Mouse (Mus musculus) G1E (cell line): ENCODE measurements at regions not wholly inside any gene's neighbourhood (a gene's known extent, or its start where the extent isn't known, plus 50 kb on each side); places are given as distances from the start of the nearest gene placed in this dataset.

Source experiments
- ATAC-seq: 2 replicates; pipeline ENCODE4 v1.8.0; 2016; ENCODE audit warnings: mild to moderate bottlenecking; ENCODE audit not compliant: insufficient number of reproducible peaks, poor library complexity, low FRiP score, severe bottlenecking; ENCODE audit errors: extremely low read depth
- DNase-seq: peaks from one replicate; pipeline ENCODE4 v3.0.0; 2012; ENCODE audit warnings: low spot score
- H3K27me3 ChIP-seq: 2 replicates; pipeline ENCODE4 v1.6.1; 2012; ENCODE audit warnings: mild to moderate bottlenecking, low read length, inconsistent platforms; ENCODE audit not compliant: insufficient read depth
- H3K36me3 ChIP-seq: replicated peaks from 2 replicates; pipeline ENCODE3; 2012; ENCODE audit warnings: mild to moderate bottlenecking, inconsistent platforms
- H3K4me1 ChIP-seq: 2 replicates; pipeline ENCODE4 v1.6.1; 2012; ENCODE audit warnings: low read depth, low read length, inconsistent platforms, mixed read lengths; ENCODE audit not compliant: insufficient read depth
- H3K4me3 ChIP-seq: 2 replicates; pipeline ENCODE4 v1.5.1; 2012; ENCODE audit warnings: low read depth, mild to moderate bottlenecking, inconsistent platforms, low read length, moderate library complexity, mixed read lengths
- H3K9me3 ChIP-seq: replicated peaks from 2 replicates; pipeline ENCODE4 v1.6.1; 2012; ENCODE audit warnings: inconsistent platforms
- CTCF ChIP-seq: IDR thresholded peaks from 2 replicates; pipeline ENCODE4 v1.5.1; 2012; ENCODE audit warnings: low read depth, low read length, inconsistent platforms, mixed read lengths
- GATA1 ChIP-seq: IDR thresholded peaks from 2 replicates; pipeline ENCODE4 v1.6.1; 2012; ENCODE audit warnings: borderline replicate concordance, low read length, inconsistent platforms, mixed read lengths
- GATA2 ChIP-seq: IDR thresholded peaks from 2 replicates; pipeline ENCODE4 v1.6.1; 2012; ENCODE audit warnings: low read depth, low read length, inconsistent platforms, borderline replicate concordance
- POLR2AphosphoS5 ChIP-seq: IDR thresholded peaks from 2 replicates; pipeline ENCODE4 v1.6.1; 2012; ENCODE audit warnings: low read depth, low read length, inconsistent platforms; ENCODE audit not compliant: insufficient replicate concordance
- TAL1 ChIP-seq: conservative IDR thresholded peaks from 2 replicates; pipeline ENCODE4 v1.6.1; 2012; ENCODE audit warnings: low read depth, low read length, inconsistent platforms, mixed read lengths

- H3K36me3 ChIP-seq, result no peaks in the 10 kb centered on the region
- H3K4me3 ChIP-seq, result 0 out of 2 replicates have a peak overlapping the region, but pooled peaks have one; percentile 2
- TF ChIP-seq POLR2AphosphoS5, result no peak
- no peak for TF ChIP-seq GATA2
- no peak for TF ChIP-seq CTCF
- TF ChIP-seq TAL1, result no peak
- TF ChIP-seq GATA1, result no peak
- peaks cover 85% of the 10 kb centered on the region for H3K9me3 ChIP-seq
- no peaks in the 10 kb centered on the region for H3K4me1 ChIP-seq
- DNase-seq (no peak), ATAC-seq (no peak)
- H3K27me3 ChIP-seq, result no peaks in the 10 kb centered on the region; the same call in 1 of the 2 replicates
Observed at GRCm38 (mm10) chr12:107808158-107808715, 195.2 kb downstream of the Bcl11b start.

GRCm38 (mm10) chr12:107811231-107811630 is 192.2 kb downstream of the Bcl11b start:
- Histone ChIP-seq H3K4me1 (no peaks in the 10 kb centered on the region), H3K9me3 (peaks cover 87% of the 10 kb centered on the region), H3K36me3 (no peaks in the 10 kb centered on the region), H3K4me3 (no peak overlapping the region), H3K27me3 (no peaks in the 10 kb centered on the region; the same call in 1 of the 2 replicates)
- no peak for TF ChIP-seq CTCF
- no peak for TF ChIP-seq TAL1
- no peak for TF ChIP-seq GATA2
- TF ChIP-seq GATA1, result no peak
- TF ChIP-seq POLR2AphosphoS5, result no peak
- no peak for DNase-seq
- no peak for ATAC-seq

- TF ChIP-seq GATA1 (no peak), GATA2 (no peak), POLR2AphosphoS5 (no peak), TAL1 (no peak), CTCF (no peak)
- ATAC-seq (no peak), DNase-seq (no peak)
- Histone ChIP-seq H3K9me3 (peaks cover 80% of the 10 kb centered on the region), H3K27me3 (no peaks in the 10 kb centered on the region; the same call in 1 of the 2 replicates), H3K4me1 (no peaks in the 10 kb centered on the region), H3K4me3 (no peak overlapping the region), H3K36me3 (no peaks in the 10 kb centered on the region)
Observed at GRCm38 (mm10) chr12:107812549-107813335, 190.7 kb downstream of the Bcl11b start.

GRCm38 (mm10) chr12:107814926-107815325 is 188.5 kb downstream of the Bcl11b start:
- TF ChIP-seq CTCF (no peak), POLR2AphosphoS5 (no peak), GATA2 (no peak), GATA1 (no peak), TAL1 (no peak)
- Histone ChIP-seq H3K4me3 (no peak overlapping the region), H3K9me3 (peaks cover 80% of the 10 kb centered on the region), H3K27me3 (no peaks in the 10 kb centered on the region), H3K4me1 (no peaks in the 10 kb centered on the region), H3K36me3 (no peaks in the 10 kb centered on the region)
- no peak for ATAC-seq
- DNase-seq, result no peak

- DNase-seq, result no peak
- H3K4me3 ChIP-seq, result no peak overlapping the region
- no peaks in the 10 kb centered on the region for H3K36me3 ChIP-seq
- no peaks in the 10 kb centered on the region for H3K4me1 ChIP-seq
- TF ChIP-seq TAL1 (no peak), POLR2AphosphoS5 (no peak), GATA2 (no peak), CTCF (no peak), GATA1 (no peak)
- H3K27me3 ChIP-seq, result no peaks in the 10 kb centered on the region
- peaks cover 94% of the 10 kb centered on the region for H3K9me3 ChIP-seq
- ATAC-seq, result no peak
Observed at GRCm38 (mm10) chr12:107823768-107824394, 179.5 kb downstream of the Bcl11b start.

GRCm38 (mm10) chr12:107825921-107826320 is 177.5 kb downstream of the Bcl11b start:
- no peak for ATAC-seq
- Histone ChIP-seq H3K4me3 (no peak overlapping the region), H3K4me1 (no peaks in the 10 kb centered on the region), H3K36me3 (no peaks in the 10 kb centered on the region), H3K27me3 (no peaks in the 10 kb centered on the region), H3K9me3 (peaks cover 95% of the 10 kb centered on the region)
- no peak for DNase-seq
- TF ChIP-seq GATA2 (no peak), POLR2AphosphoS5 (no peak), TAL1 (no peak), CTCF (no peak), GATA1 (no peak)
